ENCODE assay signal across 11 mouse cellular contexts in the genomic region with DNA sequence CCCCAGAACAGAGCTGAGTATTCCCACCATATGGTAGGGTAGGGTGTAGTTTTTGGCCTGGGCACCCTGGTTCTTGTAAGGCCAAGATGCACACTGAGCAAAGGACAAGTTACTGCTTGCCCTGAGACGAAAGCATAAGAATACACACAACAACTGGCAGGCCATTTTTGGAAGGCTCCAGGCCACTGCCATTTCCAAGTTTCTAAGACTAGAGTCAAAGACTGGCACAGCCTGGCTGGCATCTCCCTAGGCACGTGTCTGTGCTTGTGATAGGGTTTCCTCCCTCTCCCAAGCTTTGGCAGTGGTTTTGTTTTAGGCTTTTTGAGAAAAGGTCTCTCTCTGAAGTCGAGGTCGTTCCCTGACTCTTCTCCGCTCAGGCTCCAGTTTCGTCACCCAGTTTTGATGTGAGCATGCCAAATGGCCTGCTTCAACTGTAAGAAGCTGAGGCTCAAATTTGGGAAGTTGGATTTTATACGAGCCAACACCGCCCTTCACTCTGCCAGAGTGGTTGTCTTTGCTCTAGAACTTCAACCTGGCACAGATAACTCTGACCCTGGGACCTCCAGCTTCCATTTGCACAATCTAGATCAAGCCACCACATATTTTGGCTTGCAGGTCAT. TPM values are rescaled to one million over a fixed set of nuclear protein-coding genes. Genes with fewer than 3 reads are reported as not detected.
DNase-seq lines count a peak whose midpoint lies in the region; ATAC-seq lines count a peak whose summit lies in the region.
"Had no signal": no experiment of that assay in that cellular context is flagged by ENCODE, and none has a peak within 500 bp of the region (broad histone marks: within the 10 kb centered on the region; RNA-seq: fewer than 3 reads in every experiment).

No protein-coding gene starts in this region.

- no peaks in the 10 kb centered on the region for H3K9me3 ChIP-seq in neural tube, embryonic 13.5 days
- no peaks in the 10 kb centered on the region for H3K9me3 ChIP-seq in hindbrain, embryonic 12.5 days (replicated peaks)
- H3K9me3 ChIP-seq: lung, embryonic 15.5 days had no signal

- H3K4me1 ChIP-seq in neural tube, embryonic 13.5 days (replicated peaks) = peaks cover 16% of the 10 kb centered on the region
- H3K4me1 ChIP-seq in hindbrain, embryonic 12.5 days = peaks cover 12% of the 10 kb centered on the region
- H3K4me1 ChIP-seq: lung, embryonic 15.5 days had no signal

- intact Hi-C loops in gastrocnemius, postnatal 36 days (cut with DNase I) = no loop called here

- H3K9ac ChIP-seq in neural tube, embryonic 13.5 days = no peak overlapping the region
- H3K9ac ChIP-seq in hindbrain, embryonic 12.5 days = no peak overlapping the region
- H3K9ac ChIP-seq: lung, embryonic 15.5 days had no signal

- H3K4me3 ChIP-seq in neural tube, embryonic 13.5 days = no peak overlapping the region
- H3K4me3 ChIP-seq in hindbrain, embryonic 12.5 days = no peak overlapping the region
- H3K4me3 ChIP-seq: lung, embryonic 15.5 days had no signal

- peak overlapping the region; percentile 56; the same call in 1 of the 2 replicates for H3K27ac ChIP-seq in neural tube, embryonic 13.5 days (replicated peaks)
- H3K27ac ChIP-seq in hindbrain, embryonic 12.5 days = peak overlapping the region; percentile 52
- H3K27ac ChIP-seq: lung, embryonic 15.5 days had no signal

- WGBS in neural tube, embryonic 13.5 days = 86% methylated on average over 8 of the region's 8 CpGs
- WGBS in hindbrain, embryonic 12.5 days = 80% methylated on average over 8 of the region's 8 CpGs

- peaks cover 42% of the 10 kb centered on the region for H3K36me3 ChIP-seq in neural tube, embryonic 13.5 days
- H3K36me3 ChIP-seq in hindbrain, embryonic 12.5 days = peaks cover 42% of the 10 kb centered on the region

- H3K4me2 ChIP-seq in neural tube, embryonic 13.5 days = no peak overlapping the region
- no peak overlapping the region for H3K4me2 ChIP-seq in hindbrain, embryonic 12.5 days (replicated peaks)
- H3K4me2 ChIP-seq: lung, embryonic 15.5 days had no signal

- H3K27me3 ChIP-seq in neural tube, embryonic 13.5 days = no peaks in the 10 kb centered on the region
- H3K27me3 ChIP-seq in hindbrain, embryonic 12.5 days = no peaks in the 10 kb centered on the region

- DNase-seq in gastrocnemius, adult 8-10 months (ENCODE audit: low spot score in 2 of 2) = peak; percentile 38 to 45
- no peak for DNase-seq in gastrocnemius, postnatal 36 days
- no peak for DNase-seq in neural tube, embryonic 10.5 days (ENCODE audit: extremely low spot score, low spot score)
- no peak for DNase-seq in c-Kit-positive CD71-positive TER-119-positive erythroid progenitor cells, embryonic 14.5 days (ENCODE audit: low spot score)
- DNase-seq in right cerebral cortex, postnatal 25 days = no peak
- DNase-seq: right cerebral cortex, postnatal 4 days; thymus, adult 2 months had no signal

- no peak for ATAC-seq in neural tube, embryonic 13.5 days (ENCODE audit: low read depth)
- ATAC-seq in hindbrain, embryonic 12.5 days (ENCODE audit: low FRiP score) = no peak
- ATAC-seq: intestine, postnatal 0 days had no signal

RNA-seq across cellular contexts. Expression of a gene that starts 8.0 kb away (rescaled TPM):
- total RNA-seq in gastrocnemius, adult 8-10 months (2022) = 10 to 100 TPM; 20.1 to 25.7 (median 21.3) TPM
- total RNA-seq in gastrocnemius, postnatal 36 days (2021) = 10 to 100 TPM; 20.6 to 21.8 TPM
- polyA plus RNA-seq in neural tube, embryonic 13.5 days (2015; fragmentation: Nextera tagmentation; extraction: Ambion mirVana) = 15.0 and 16.5 TPM in 2 replicates
- 22.6 and 23.2 TPM in 2 replicates for polyA plus RNA-seq in hindbrain, embryonic 12.5 days (2016; fragmentation: Nextera tagmentation; extraction: Ambion mirVana)

RNA-seq across cellular contexts. Expression of a gene that starts 9.5 kb away (rescaled TPM):
- total RNA-seq in gastrocnemius, adult 8-10 months (2022) = 10 to 100 TPM; 43.2 to 50.7 (median 48.4) TPM
- total RNA-seq in gastrocnemius, postnatal 36 days (2021) = 10 to 100 TPM; 36.9 to 40.2 TPM
- 46.2 and 47.2 TPM in 2 replicates for polyA plus RNA-seq in neural tube, embryonic 13.5 days (2015; fragmentation: Nextera tagmentation; extraction: Ambion mirVana)
- polyA plus RNA-seq in hindbrain, embryonic 12.5 days (2016; fragmentation: Nextera tagmentation; extraction: Ambion mirVana) = 50.6 and 52.4 TPM in 2 replicates

RNA-seq across cellular contexts. Expression of a gene that starts 27.0 kb away (rescaled TPM):
- 10 to 100 TPM; 15.3 to 17.5 (median 15.9) TPM for total RNA-seq in gastrocnemius, adult 8-10 months (2022)
- 10 to 100 TPM; 11.3 to 14.1 TPM for total RNA-seq in gastrocnemius, postnatal 36 days (2021)
- 12.3 and 15.1 TPM in 2 replicates for polyA plus RNA-seq in neural tube, embryonic 13.5 days (2015; fragmentation: Nextera tagmentation; extraction: Ambion mirVana)
- 10.9 and 14.0 TPM in 2 replicates for polyA plus RNA-seq in hindbrain, embryonic 12.5 days (2016; fragmentation: Nextera tagmentation; extraction: Ambion mirVana)

RNA-seq across cellular contexts. Expression of a gene that starts 27.2 kb away (rescaled TPM):
- 10 to 100 TPM in 1 of 4 experiments, 1 to 10 TPM in 3; 8.2 to 13.0 (median 9.4) TPM for total RNA-seq in gastrocnemius, adult 8-10 months (2022)
- total RNA-seq in gastrocnemius, postnatal 36 days (2021) = 1 to 10 TPM; 8.0 to 8.9 TPM
- 17.3 and 17.4 TPM in 2 replicates for polyA plus RNA-seq in neural tube, embryonic 13.5 days (2015; fragmentation: Nextera tagmentation; extraction: Ambion mirVana)
- polyA plus RNA-seq in hindbrain, embryonic 12.5 days (2016; fragmentation: Nextera tagmentation; extraction: Ambion mirVana) = 46.7 and 46.8 TPM in 2 replicates

RNA-seq across cellular contexts. Expression of a gene that starts 28.3 kb away (rescaled TPM):
- total RNA-seq in gastrocnemius, adult 8-10 months (2022) = 10 to 100 TPM; 13.5 to 22.2 (median 17.9) TPM
- 10 to 100 TPM; 18.3 to 20.3 TPM for total RNA-seq in gastrocnemius, postnatal 36 days (2021)
- polyA plus RNA-seq in neural tube, embryonic 13.5 days (2015; fragmentation: Nextera tagmentation; extraction: Ambion mirVana) = 60.3 and 67.3 TPM in 2 replicates
- 62.7 and 74.3 TPM in 2 replicates for polyA plus RNA-seq in hindbrain, embryonic 12.5 days (2016; fragmentation: Nextera tagmentation; extraction: Ambion mirVana)

Comparison
In these comparisons a context has a peak if more than half of its experiments do, and no peak if none do; other contexts are left out.
1. DNase-seq: peak in gastrocnemius, adult 8-10 months (2 of 2); none in gastrocnemius, postnatal 36 days (0 of 2), neural tube, embryonic 10.5 days (single experiment), c-Kit-positive CD71-positive TER-119-positive erythroid progenitor cells, embryonic 14.5 days (single experiment) and right cerebral cortex, postnatal 25 days (single experiment).